Mouse (Mus musculus): ENCODE measurements at regions not wholly inside any gene's neighbourhood (a gene's known extent, or its start where the extent isn't known, plus 50 kb on each side); places are given as distances from the start of the nearest gene placed in this dataset.

DNA sequence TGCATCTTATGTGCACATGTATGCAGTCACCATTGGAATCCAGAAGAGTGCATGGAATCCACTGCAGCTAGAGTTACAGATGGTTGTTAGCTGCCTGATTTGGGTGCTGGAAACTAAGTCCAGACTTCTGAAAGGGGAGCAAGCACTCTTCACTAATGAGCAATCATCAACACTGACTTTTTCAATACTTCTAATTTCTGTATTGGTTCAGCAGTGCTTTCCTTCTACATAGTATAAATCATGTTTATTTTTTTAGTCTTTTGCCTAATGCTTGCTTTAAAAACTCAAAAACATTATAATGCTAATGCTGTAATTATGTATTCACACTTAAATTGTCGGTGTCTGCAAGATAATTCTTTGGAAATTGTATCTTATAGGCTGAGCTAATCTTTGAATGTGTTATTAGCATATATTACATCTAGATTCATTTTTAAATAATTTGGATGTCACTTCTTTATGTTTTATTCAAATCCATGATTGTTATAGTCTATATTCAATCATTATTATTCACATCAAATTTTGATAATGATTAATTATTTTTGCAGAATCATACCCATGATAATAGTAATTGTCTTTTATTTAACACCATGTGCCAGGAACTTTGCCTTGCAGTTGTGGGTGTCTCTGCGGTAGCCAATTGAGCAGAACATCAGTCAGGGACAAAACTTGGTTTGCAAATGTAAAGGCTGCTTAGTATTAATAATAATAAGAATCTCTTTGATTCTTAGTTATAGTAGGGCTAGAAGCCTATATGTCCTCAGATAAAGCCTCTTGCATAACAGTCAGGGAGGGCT lies 172.7 kb upstream of the Cntnap5b start:
- no peak for DNase-seq (ENCODE audit: low read depth, low spot score)

DNA sequence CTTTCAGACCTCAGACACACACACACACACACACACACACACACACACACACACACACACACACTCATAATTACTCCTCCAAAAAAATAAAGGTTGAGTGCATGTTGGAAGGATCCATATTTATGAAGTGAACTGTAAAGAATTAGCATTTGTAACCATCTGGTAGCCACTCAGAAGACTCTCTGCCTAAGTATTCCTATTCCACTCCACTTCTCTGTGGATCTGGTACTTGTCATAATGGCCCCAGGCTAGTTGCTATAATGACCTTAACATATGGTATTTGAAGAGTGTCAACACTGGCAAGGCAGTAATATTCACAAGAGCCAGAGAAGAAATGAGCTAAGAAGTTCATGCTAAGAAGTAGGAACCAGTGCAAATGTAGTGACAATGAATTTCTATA lies 167.4 kb upstream of the Cntnap5b start:
- no peak for DNase-seq (ENCODE audit: low read depth, low spot score)

DNA sequence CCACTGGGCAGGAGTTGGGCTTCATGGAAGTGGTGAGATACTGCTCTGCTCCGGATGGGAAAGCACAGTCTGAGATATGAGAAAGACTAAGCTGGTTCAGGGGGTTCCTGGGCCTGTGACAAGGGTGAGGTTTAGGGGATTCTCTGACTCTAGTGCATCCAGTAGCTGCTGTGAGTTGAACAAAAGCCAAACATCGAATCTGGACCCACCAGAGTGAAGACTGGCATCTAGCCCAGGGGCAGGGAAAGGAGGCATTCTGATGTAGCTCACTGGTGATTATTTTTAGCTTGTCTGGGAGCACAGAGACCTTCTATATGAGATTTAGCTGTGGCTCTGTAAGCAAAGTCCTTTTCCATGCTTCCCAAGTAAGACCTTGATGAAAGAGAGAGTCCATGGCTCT lies 153.3 kb upstream of the Cntnap5b start:
- DNase-seq (ENCODE audit: low read depth, low spot score), result no peak

DNA sequence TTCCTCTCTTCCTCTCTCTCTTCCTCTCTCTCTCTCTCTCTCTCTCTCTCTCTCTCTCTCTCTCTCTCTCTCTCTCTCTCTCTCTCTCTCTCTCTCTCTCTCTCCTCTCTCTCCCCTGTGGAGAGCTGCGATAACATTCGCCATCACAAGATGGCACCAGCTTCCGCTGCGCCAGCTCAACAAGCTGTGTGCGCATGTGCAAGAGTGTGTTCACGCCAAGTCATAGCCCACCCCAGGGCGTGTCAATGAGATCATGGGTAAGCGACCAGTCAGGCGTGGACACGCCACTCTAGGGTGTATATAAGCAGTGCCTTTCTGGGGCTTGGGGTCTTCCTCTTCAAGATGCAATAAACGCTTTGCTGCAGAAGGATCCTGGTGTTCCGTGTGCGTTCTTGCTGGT lies 141.6 kb upstream of the Cntnap5b start:
- peak; percentile 66 for DNase-seq (ENCODE audit: low read depth, low spot score)

DNA sequence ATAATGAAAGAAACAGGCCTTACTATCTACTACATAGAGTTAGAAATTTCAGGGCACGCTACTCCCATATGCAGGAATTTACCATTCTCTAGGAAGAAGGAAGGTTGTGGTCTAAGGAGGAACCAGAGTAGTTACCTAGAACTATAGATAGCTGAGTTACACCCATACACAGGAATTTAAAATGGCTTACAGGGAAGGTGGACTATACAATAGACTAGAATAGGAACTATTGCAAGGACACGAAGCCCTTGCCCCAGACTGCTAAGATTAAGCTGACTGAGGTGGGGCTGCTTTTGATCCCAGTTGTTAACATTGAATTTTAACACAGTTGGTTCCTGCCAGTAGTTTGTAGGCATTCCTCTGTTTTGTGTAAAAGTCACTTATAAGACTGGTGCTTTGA lies 108.9 kb upstream of the Cntnap5b start:
- DNase-seq (ENCODE audit: low read depth, low spot score), result peak; percentile 78

DNA sequence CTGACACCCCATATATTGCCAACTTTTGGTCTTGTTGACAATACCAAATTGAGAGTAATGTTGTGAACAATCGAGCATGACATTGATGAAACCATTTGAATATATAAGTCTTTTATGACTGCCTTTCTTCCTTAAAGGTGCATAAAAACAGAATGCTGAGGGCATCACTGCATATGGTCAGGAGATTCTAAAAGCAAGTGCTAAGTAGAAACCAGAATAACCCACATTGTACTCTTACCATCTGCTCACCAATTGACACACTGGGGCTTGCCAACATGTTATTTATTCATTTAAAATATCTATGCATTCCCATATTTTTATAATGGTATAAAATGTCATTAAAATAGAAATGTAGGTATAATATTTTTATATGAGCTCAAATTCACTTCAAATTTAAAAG lies 92.6 kb upstream of the Cntnap5b start:
- no peak for DNase-seq (ENCODE audit: low read depth, low spot score)

DNA sequence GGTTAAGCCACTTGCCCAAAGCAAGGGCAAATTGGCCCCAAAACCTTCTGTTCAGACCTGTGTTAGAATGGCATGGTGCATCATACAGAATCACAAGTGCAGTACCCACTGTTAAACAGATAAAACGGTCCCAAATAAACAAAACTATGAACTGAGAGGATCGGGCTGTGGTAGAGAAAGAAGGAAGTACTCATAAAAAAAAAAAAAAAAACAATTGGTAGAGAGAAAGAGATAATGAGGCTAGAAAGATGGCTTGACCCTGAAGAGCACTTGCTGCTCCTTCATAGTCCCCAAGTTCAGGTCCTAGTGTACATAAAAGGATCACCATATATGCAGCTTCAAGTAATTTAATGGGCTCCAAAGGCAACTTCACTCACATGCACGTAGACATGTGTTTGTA lies 75.5 kb upstream of the Cntnap5b start:
- no peak for DNase-seq (ENCODE audit: low read depth, low spot score)

DNA sequence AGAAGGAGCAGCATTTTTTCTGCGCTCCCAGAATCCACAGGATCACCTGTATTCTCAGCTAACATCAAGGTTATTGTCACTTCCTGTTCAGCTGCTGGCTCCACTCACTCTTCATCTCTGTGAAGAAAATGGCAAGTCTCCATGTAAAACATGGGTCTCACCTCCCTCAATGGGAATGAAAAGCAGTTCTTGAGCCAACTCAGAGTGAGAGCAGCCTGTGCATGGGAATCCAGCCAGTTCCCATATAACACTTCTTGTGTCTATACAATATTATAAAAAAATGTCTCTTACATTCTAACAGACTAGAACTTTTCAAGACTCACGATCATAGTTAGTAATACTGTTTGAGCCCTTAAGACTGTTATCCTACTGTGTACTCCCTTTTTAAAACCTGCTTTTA lies 57.7 kb upstream of the Cntnap5b start:
- DNase-seq (ENCODE audit: low read depth, low spot score), result no peak

DNA sequence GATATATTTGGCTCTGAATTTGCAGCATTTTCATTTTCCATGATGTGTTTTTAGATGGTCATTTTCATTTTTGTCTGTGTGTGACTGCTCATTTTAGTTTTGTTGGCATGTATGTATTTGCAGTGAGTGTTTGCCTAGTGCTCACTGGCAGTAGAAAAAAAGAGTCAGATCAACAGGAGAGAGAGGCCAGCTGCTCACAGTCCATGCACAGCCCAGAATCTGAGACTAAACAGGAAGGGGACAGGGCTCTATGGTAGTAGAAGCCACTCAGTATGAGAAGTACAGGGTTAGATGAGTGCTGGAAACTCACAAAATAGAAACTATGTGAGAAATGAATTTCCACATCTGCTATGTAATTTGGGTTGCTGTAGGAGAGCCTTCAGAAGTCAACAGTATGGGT lies 56.3 kb upstream of the Cntnap5b start:
- no peak for DNase-seq (ENCODE audit: low read depth, low spot score)

Measured in R1 (cell line).